Mouse (Mus musculus) adrenal gland, postnatal 4 days (tissue): ENCODE data around the gene Reep6. TPM values are rescaled to one million over a fixed set of nuclear protein-coding genes. Genes with fewer than 3 reads are reported as not detected.

Experiments used
- DNase-seq, 2 experiments: peaks; one replicate each; pipeline ENCODE4 v3.0.0; 2021 to 2022; ENCODE audit warnings: low spot score in 2 of 2, mixed read lengths in 2 of 2
- total RNA-seq, 2 experiments: library from RNA; stranded (reverse); gene quantifications; 2 replicates each; pipeline ENCODE4 v1.2.3; 2021

The Reep6 gene
- total RNA-seq, 2 experiments from 2014 or later, result 13.1 to 26.7 TPM

DNA sequence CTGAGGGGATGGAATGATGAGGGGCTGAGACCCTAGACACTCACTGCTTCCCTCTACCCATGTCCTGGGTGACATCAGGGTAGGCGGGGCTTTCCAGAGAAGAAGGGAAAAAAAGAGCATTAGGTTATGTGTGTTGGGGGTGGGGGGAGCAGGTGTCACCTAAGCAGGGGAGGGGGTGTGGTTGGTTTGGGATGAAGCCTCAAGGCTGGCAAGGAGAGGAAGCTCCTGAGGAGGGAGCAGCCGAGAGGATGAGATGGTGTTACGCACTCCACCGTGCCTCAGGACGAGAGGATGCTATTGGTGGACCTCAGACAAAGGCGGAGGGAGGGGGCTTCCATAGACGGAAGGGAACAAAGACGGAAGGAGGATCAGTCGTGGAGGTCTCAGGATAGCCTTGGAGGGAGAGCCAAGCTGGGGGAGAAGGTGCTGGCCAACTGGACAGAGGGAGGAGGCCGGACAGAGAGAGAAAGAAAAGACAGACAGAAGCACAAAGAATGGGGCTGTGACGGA, 29.0 kb upstream of the Reep6 start:
- no peak for DNase-seq

DNA sequence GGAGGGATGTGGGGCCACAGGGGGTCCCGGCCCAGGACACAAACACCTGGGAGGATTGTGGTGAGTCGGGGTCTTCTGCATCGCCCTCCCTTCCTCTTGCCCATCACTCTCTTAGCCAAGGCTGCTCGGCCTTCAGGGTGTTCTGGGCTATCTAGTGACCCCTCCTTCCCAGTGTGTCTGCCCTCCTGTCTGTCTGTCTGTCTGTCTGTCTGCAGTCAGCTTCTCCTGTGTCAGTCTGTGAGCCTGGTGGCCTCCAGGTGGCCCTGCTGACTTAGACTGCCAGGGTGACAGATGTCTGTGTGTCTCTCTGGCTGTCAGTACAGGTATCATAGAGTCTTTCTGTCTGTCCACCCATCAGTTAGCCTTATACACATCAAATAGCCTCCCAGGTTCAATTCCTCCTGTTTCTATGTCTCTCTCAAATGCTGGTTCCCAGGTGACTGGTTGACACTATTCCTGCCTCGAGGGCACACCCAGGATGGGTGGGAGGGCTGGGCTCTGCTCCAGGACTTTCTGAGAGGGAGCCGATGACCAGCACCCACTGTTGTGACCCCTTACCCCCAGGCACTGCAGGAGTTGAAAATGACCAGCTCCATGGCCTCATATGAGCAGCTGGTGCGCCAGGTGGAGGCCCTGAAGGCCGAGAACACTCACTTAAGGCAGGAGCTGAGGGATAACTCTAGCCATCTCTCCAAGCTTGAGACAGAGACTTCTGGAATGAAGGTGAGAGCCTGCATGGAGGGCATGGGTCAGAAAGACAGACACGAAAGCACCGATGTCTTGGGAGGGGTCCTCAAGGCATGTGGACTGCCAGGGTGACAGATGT, 28.3 kb upstream of the Reep6 start:
- no peak for DNase-seq

DNA sequence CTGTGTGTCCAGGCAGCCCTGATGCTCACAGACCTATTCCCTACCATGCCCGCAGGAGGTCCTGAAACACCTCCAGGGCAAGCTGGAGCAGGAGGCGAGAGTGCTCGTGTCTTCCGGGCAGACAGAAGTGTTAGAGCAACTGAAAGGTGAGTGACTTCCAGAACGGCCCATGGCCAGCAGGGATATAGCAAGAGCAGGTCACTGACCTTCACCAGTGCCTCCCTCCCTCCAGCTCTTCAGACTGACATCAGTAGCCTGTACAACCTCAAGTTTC, 27.7 kb upstream of the Reep6 start:
- no peak for DNase-seq

DNA sequence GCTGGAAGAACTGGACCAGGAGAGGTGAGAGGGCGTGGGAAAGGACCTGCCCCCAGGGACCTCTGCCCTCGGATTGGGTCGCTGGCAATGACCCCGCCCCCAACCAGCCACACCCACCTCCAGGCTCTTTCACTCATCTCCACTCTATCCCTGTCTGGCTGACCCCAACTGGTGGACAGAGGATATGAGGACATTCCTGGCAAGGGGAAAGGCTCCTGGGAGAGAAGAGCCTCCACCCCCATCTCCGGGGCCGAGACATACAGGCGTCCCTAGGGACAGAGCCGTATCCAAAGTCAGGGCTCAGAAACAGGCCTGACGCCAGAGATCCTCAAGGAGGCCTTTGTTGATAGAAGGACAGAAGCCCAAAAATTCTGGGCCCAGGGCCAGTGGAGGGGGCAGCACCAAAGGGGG, 27.3 kb upstream of the Reep6 start:
- DNase-seq, result no peak

DNA sequence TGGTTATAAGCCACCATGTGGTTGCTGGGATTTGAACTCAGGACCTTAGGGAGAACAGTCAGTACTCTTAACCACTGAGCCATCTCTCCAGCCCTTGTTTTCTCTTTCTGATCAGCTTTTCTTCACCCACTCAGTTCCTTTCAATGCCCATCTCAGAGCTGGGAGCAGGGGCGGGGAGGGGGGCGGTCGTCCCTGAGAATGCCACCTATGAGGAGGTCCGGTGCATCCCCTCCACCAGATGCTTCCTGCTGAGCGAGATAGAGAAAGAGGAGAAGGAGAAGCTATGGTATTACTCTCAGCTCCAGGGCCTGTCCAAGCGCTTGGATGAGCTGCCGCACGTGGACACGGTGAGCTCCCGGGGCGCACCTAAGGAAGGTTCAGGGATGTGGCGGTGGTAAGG, 25.3 kb upstream of the Reep6 start:
- no peak for DNase-seq

DNA sequence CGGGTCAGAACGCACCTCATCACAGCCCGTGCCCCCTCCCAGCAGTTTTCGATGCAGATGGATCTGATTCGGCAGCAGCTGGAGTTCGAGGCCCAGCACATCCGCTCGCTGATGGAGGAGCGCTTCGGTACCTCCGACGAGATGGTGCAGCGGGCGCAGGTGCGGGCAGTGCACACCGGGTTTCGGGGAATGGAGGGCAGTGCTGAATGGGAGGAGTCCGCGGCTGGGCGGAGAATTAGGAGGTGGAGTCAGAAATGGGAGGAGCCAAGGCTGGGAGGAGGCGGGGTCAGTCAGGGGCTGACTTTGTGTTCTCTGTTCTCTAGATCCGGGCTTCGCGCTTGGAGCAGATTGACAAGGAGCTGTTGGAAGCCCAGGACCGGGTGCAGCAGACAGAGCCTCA, 24.9 kb upstream of the Reep6 start:
- no peak for DNase-seq

DNA sequence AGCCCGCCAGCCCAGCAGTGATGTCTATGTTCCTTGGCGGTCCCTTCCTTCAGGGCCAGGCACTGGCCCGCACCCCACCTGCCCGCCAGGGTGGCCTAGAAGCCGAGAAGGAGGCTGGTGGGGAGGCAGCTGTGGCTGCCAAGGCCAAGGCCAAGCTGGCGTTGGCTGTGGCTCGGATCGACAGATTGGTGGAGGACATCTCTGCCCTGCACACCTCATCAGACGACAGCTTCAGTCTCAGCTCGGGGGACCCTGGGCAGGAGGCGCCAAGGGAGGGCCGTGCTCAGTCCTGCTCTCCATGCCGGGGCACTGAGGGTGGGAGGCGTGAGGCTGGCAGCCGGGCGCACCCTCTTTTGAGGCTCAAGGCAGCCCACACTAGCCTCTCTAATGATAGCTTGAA, 18.2 kb upstream of the Reep6 start:
- no peak for DNase-seq

DNA sequence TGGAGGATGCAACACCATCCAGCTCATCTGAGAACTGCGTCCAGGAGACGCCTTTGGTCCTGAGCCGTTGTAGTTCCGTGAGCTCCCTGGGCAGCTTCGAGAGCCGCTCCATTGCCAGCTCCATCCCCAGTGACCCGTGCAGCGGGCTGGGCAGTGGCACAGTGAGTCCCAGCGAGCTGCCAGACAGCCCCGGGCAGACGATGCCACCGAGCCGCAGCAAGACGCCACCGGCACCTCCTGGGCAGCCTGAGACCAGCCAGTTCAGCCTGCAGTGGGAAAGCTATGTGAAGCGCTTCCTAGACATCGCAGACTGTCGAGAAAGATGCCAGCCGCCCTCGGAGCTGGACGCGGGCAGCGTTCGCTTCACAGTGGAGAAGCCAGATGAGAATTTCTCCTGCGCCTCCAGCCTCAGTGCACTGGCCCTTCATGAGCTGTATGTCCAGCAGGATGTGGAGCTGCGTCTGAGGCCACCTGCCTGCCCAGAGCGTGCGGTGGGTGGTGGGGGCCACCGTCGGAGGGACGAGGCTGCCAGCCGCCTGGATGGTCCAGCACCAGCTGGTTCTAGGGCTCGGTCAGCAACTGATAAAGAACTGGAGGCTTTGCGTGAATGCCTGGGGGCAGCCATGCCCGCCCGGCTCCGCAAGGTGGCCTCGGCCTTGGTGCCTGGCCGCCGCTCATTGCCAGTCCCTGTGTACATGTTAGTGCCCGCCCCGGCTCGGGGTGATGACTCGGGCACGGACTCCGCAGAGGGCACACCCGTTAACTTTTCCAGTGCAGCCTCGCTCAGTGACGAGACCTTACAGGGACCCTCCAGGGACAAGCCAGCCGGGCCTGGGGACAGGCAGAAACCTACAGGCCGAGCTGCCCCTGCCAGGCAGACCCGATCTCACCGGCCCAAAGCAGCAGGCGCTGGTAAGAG, 16.9 kb upstream of the Reep6 start:
- no peak for DNase-seq

DNA sequence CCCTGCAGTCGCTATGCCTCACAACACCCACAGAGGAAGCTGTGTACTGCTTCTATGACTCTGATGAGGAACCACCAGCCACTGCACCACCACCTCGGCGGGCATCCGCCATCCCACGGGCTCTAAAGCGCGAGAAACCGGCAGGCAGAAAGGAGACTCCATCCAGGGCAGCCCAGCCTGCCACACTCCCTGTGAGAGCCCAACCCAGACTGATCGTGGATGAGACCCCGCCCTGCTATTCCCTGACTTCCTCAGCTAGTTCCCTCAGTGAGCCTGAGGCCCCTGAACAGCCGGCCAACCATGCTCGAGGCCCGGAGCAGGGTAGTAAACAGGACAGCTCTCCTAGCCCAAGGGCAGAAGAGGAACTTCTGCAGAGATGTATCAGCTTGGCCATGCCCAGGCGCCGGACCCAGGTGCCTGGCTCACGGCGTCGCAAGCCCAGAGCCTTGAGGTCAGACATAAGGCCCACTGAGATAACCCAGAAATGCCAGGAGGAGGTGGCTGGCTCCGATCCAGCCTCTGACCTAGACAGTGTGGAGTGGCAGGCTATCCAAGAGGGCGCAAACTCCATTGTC, 16.0 kb upstream of the Reep6 start:
- no peak for DNase-seq

DNA sequence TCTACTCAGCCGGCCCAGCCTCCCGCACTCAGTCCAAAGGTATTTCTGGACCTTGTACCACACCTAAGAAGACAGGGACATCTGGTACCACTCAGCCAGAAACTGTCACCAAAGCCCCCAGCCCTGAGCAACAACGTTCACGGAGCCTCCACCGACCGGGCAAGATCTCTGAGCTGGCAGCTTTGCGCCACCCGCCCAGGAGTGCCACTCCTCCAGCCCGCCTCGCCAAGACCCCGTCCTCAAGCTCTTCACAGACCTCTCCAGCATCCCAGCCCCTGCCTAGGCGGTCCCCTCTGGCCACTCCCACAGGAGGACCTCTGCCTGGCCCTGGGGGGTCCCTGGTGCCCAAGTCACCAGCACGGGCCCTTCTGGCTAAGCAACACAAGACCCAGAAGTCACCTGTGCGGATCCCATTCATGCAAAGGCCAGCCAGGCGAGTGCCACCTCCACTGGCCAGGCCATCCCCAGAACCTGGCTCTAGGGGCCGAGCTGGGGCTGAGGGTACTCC, 15.2 kb upstream of the Reep6 start:
- DNase-seq, result no peak

DNA sequence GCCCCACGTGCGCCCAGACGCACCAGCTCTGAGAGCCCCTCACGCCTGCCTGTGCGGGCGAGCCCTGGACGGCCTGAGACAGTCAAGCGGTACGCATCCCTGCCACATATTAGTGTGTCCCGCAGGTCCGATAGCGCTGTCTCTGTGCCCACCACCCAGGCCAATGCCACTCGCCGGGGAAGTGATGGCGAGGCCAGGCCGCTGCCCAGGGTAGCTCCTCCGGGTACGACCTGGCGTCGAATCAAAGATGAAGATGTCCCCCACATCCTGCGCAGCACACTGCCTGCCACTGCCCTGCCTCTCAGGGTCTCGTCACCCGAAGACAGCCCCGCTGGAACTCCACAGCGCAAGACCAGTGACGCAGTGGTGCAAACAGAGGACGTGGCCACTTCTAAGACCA, 14.4 kb upstream of the Reep6 start:
- no peak for DNase-seq

DNA sequence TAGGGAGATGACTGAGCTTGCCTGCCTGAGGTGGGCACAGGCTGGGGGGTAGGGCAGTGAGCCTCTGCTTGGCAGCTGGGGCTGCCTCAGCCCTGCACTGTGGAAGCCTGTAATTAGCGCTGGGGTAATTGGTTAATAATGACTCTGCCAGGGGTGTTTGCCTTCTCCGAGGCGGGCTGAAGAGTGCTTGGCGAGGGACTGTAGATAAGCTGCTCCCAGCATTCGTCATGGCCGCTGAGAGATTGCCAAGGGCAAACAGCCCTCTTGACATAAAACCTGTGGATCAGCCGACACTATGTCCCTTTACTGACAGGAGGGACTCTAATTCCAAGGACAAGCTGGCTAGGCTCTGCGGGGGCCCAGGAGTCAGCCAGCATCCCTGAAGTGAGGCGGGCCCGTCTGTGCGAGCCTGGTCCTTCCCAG, 13.4 kb upstream of the Reep6 start:
- no peak for DNase-seq

DNA sequence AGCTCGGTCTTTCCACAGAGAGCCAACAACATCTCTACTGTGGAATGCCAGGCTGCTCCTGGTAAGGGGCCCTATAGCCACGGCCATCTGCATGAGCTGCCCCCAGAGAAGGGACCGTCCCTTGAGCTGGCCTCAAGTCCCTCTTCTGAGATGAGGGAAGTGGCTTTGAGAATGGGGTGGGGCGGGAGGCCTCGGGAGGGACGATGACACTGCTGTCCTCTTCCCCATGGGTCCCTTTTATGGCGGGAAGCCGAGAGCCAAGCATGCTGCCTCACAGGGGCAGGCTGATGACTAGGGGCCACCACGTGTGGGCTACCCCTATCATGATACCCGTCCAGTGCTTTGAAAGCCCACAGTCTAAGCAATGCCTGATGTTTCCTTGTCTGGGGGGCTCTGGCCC, 12.7 kb upstream of the Reep6 start:
- DNase-seq, result no peak

DNA sequence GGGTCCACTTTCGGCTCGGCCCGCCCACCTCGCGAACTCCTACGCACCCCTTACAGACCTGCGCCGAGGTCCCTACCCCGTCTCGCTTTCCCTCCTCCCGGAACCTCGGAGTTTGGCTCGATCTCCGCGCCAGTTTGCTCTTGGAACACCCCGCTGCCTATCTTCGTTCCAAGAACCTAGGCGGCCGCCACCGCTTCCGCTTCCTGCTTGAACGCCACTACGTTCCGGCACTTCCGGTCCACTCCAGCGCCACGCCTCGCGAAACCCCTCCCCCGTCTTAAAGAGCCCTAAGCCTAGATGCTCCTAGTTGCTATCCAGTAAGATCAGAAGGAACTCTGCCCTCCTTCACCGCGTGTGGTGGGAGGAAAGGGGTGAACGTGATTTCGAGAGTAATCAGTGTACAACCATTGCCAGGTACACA, 9.4 kb upstream of the Reep6 start, which contains the start of gene 2310011J03Rik:
2310011J03Rik (minus strand) TSS at position 198 of the 421 bp plus-strand sequence.
- DNase-seq, result peak; percentile 65 to 82

DNA sequence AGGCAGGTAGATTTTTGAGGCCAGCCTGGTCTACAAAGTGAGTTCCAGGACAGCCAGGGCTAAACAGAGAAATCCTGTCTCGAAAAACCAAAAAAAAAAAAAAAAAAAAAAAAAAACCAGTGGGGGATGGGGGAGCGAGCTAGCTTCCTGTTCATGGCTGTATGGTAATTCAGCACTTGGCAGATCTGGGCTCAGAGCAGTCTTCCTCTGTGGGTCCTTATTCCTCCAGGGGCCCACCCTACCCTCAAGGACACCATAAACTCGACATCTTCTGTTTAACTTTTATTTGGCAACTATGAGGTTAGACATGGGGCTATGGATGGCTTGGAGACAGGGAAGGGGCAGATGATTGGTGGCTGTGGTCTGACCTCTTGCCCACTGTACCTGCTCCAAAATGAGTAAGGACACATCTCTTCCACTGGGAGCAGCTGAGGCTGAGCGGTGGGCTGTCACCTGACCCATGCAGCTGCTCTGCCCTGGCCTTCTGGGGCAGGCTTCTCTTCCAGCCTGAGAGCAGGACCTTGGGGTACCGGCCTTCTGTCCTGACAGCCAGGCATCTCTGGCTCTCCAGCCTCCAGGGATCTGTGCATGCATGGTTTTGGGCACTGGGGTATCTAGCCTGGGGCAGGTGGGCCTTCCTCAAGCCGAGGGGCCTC, 8.6 kb upstream of the Reep6 start:
- DNase-seq, result no peak

DNA sequence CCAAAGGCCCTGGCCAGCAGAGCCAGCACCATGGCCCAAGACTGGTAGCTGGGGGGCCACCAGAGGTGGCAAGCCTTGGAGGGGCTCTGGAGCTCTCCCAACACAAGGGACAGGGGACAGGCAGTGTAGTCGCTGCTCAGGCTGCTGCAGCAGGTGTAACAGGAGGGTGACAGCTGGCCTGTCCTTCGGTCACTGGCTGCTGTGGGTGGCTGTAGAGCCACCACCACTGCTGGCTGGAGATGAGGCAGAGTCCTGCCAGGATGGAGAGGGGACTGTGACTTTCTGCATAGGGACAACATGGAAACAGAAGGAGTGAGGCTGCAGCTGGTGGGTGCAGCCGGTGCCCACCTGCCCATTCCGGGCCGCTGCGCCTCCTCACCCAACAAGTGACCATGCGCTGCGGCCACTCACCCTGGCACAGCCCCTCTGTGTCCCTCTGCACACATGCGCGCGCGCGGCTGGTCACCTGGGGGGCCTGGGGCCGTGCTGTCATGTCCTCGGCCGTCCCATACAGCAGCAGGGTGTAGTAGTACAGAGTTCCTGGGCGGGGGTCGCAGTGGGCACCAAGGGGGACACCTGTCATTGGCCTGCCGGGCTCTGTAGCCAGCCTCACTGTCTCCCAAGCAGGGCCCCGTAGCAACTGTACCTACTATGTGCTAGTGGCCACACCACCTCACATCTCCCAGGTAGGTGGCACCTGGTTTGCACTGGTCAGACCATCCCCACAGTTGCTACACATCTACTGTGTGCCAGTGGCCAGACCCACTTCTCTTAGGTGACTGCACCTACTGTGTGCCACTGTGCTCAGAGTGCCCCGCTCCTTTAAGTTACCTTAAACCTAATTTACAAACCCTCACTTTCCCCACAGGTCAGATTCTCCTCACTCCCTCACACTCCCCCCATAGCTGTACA, 7.8 kb upstream of the Reep6 start:
- DNase-seq, result no peak

DNA sequence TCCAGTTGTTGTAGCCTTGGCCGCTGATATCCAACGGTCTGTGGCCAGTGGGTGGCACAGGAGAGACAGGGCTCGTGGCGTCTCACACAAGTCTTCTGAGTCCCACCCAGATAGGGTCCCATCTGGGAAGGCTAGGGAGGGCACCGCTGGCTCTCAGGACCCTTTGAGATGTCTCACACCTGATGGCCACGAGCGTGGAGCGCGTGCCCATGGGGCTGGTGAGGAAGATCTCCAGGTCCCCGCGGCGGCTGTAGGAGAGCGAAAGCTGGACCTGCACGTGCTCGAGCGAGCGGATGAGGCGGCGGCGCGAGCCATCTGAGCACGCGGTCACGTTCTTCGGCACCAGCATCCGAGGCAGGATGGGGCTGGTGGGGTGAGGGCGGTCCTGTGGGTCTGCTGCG, 6.9 kb upstream of the Reep6 start:
- no peak for DNase-seq

DNA sequence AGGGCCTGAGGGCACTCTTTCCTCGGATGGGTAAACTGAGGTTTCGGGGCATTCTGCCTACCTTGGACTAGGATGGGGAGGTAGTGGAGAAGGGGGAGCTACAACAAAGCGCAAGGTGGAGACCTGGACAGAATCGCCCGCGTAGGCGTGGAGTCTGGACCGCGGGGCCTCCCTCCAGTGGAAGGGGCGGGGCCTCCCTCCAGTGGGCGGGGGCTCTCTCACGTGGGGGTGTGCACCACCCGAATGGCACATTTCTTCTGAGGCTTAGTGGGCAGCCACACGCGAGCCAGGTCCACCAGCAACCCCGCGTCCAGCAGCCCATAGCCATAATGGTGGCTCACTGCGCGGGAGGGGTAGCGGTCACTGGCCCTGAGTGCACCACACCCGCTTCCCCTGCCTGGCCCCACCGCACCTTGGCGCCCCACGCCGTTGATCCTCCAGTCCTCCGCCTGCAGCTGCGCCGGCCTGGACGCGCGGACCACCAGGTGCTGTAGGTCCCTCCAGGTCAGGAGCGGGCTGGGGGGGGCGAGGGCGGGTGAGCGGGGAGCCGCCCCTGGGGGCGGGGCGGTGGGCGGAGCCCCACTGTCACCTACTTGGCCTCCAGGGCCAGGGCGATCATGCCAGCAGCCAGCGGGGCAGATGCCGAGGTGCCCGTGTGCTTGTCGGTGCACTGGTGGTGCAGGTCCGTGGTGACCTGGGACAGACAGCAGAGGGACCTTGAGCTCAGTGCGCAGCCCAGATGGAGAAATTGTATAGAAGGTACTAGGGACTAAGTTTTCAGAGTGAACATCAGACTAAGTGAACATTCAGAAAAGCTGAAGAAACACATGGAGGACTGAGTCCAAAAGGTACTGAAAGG, 6.3 kb upstream of the Reep6 start:
- peak in 1 of 2 experiments; percentile 49 for DNase-seq
